Comparison of ENCODE assay signal across 11 mouse cellular contexts in the genomic region with DNA sequence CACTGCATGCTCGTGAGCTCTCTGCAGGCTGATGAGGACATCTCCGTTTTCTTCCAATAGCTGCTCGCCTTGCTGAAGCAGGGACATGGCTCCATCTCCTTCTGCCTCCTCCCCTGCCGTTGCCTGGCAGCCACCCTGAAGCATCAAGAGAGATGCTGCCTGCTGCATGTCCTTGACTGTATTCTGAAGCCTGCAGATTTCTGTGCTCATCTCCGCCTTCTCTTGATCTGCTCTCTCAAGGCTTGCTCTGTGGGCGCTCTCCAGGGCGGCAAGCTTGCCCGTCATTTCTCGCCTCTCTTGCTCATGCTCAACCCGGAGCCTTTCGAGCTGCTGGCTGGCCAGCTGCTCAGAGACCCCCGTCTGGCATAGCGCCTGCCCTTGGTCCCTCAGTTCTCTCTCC. TPM values are rescaled to one million over a fixed set of nuclear protein-coding genes. Genes with fewer than 3 reads are reported as not detected.
DNase-seq lines count a peak whose midpoint lies in the region; TF ChIP-seq lines count a peak whose summit lies in the region.
"Had no signal": no experiment of that assay in that cellular context is flagged by ENCODE, and none has a peak within 500 bp of the region (broad histone marks: within the 10 kb centered on the region; RNA-seq: fewer than 3 reads in every experiment).

No protein-coding gene starts in this region.

- WGBS in limb, embryonic 10.5 days = 88% methylated on average over 13 of the region's 13 CpGs

- peaks cover 7% of the 10 kb centered on the region; the same call in 1 of the 2 replicates for H3K36me3 ChIP-seq in E14TG2a.4 (ENCODE audit: insufficient read depth, low read length)
- peaks cover 54% of the 10 kb centered on the region for H3K36me3 ChIP-seq in limb, embryonic 10.5 days

- 0 out of 2 replicates have a peak overlapping the region, but pooled peaks have one; percentile 23 for H3K4me3 ChIP-seq in E14TG2a.4 (replicated peaks; ENCODE audit: low read length)
- no peak overlapping the region for H3K4me3 ChIP-seq in limb, embryonic 10.5 days
- H3K4me3 ChIP-seq: embryonic facial prominence, embryonic 10.5 days; liver, embryonic 15.5 days had no signal

- H3K4me1 ChIP-seq in E14TG2a.4 (replicated peaks; ENCODE audit: low read depth, low read length) = peaks cover 27% of the 10 kb centered on the region
- no peaks in the 10 kb centered on the region for H3K4me1 ChIP-seq in limb, embryonic 10.5 days
- H3K4me1 ChIP-seq: embryonic facial prominence, embryonic 10.5 days; liver, embryonic 15.5 days had no signal

- no peak for TF ChIP-seq CTCF in E14TG2a.4 (conservative IDR thresholded peaks at IDR 0.05; ENCODE audit: low read length)

- no peaks in the 10 kb centered on the region for H3K9me3 ChIP-seq in E14TG2a.4 (ENCODE audit: low read length)
- H3K9me3 ChIP-seq in limb, embryonic 10.5 days (replicated peaks) = no peaks in the 10 kb centered on the region
- H3K9me3 ChIP-seq: embryonic facial prominence, embryonic 10.5 days; liver, embryonic 15.5 days had no signal

- DNase-seq in cerebellum, postnatal 14 days = peak; percentile 25 to 49
- no peak for DNase-seq in cerebellum, adult 9-11 months
- DNase-seq in layer of hippocampus, adult 8-10 months (ENCODE audit: low spot score in 2 of 2) = peak; percentile 62 to 66
- DNase-seq in limb, embryonic 10.5 days (ENCODE audit: low spot score) = no peak
- no peak for DNase-seq in MN1 (ENCODE audit: low spot score)
- DNase-seq in heart, adult 18-20 months = no peak
- no peak for DNase-seq in testis, postnatal 10 days (ENCODE audit: low spot score)
- DNase-seq: kidney, adult 18-20 months had no signal

- H3K27me3 ChIP-seq in E14TG2a.4 (ENCODE audit: insufficient read depth, low read length) = peaks cover 27% of the 10 kb centered on the region
- H3K27me3 ChIP-seq in limb, embryonic 10.5 days (ENCODE audit: low read depth, poor library complexity, severe bottlenecking) = no peaks in the 10 kb centered on the region
- H3K27me3 ChIP-seq: liver, embryonic 15.5 days had no signal

- H3K27ac ChIP-seq in limb, embryonic 10.5 days = 0 out of 2 replicates have a peak overlapping the region, but pooled peaks have one; percentile 6
- H3K27ac ChIP-seq: embryonic facial prominence, embryonic 10.5 days; liver, embryonic 15.5 days had no signal

RNA-seq across cellular contexts. Expression of gene Sav1, which starts 56.6 kb away (rescaled TPM):
- total RNA-seq in layer of hippocampus, adult 8-10 months (2022) = 10 to 100 TPM; 19.2 to 20.3 (median 20.1) TPM
- polyA plus RNA-seq in limb, embryonic 10.5 days (2016; fragmentation: Nextera tagmentation; extraction: Ambion mirVana) = 8.7 and 9.3 TPM in 2 replicates
- 10 to 100 TPM; 22.3 to 23.2 TPM for total RNA-seq in heart, adult 18-20 months (2021)

Comparison
In these comparisons a context has a peak if more than half of its experiments do, and no peak if none do; other contexts are left out.
1. DNase-seq: peak in cerebellum, postnatal 14 days (2 of 2) and layer of hippocampus, adult 8-10 months (2 of 2); none in cerebellum, adult 9-11 months (single experiment), limb, embryonic 10.5 days (single experiment), MN1 (single experiment), heart, adult 18-20 months (0 of 2) and testis, postnatal 10 days (single experiment).